Mouse (Mus musculus) C2C12 (cell line): Measurements from ENCODE around the gene Strn4.

ENCODE experiments used
- CTCF ChIP-seq: IDR thresholded peaks from one replicate; pipeline ENCODE4 v1.5.1; 2011; ENCODE audit not compliant: control insufficient read depth, insufficient read depth, insufficient read length
- MYOD1 ChIP-seq: IDR thresholded peaks from one replicate; pipeline ENCODE4 v1.6.1; 2011; ENCODE audit warnings: low read depth; ENCODE audit not compliant: control insufficient read depth, insufficient read length

GRCm38 (mm10) chr7:16885905-16886304 lies 70.2 kb downstream of the Strn4 start:
- no peak for TF ChIP-seq CTCF
- TF ChIP-seq MYOD1: no peak
